Mouse (Mus musculus) heart, adult 2 months (tissue): Measurements from ENCODE around the gene Tmtc2. TPM values are rescaled to one million over a fixed set of nuclear protein-coding genes. Genes with fewer than 3 reads are reported as not detected.

ENCODE experiments used
- DNase-seq, 2 experiments: peaks; one replicate each; pipeline ENCODE4 v3.0.0; 2021
- H3K27ac ChIP-seq: fragments of 200-600 bp; 2 replicates; pipeline ENCODE4 v1.8.1; 2022
- H3K27me3 ChIP-seq: fragments of 200-500 bp; 2 replicates; pipeline ENCODE4 v1.6.1; 2012; ENCODE audit warnings: mild to moderate bottlenecking, low read length, inconsistent platforms, mixed read lengths; ENCODE audit not compliant: control insufficient read depth, insufficient read depth
- H3K36me3 ChIP-seq: fragments of 200-500 bp; 2 replicates; pipeline ENCODE4 v1.6.1; 2012; ENCODE audit warnings: low read length, inconsistent platforms; ENCODE audit not compliant: control insufficient read depth, insufficient read depth
- H3K4me1 ChIP-seq: fragments of 200-500 bp; 2 replicates; pipeline ENCODE4 v1.6.1; 2011; ENCODE audit warnings: low read length; ENCODE audit not compliant: control insufficient read depth, insufficient read depth
- H3K4me3 ChIP-seq: fragments of 200-600 bp; 2 replicates; pipeline ENCODE4 v1.8.1; 2022
- H3K79me2 ChIP-seq: fragments of 200-500 bp; replicated peaks from 2 replicates; pipeline ENCODE4 v1.6.1; 2012; ENCODE audit warnings: mild to moderate bottlenecking, inconsistent platforms, low read length, moderate library complexity, mixed read lengths; ENCODE audit not compliant: control insufficient read depth, insufficient read depth
- H3K9ac ChIP-seq: fragments of 200-500 bp; 2 replicates; pipeline ENCODE4 v1.6.1; 2012; ENCODE audit warnings: low read depth, mild to moderate bottlenecking, control low read depth, inconsistent platforms, low read length, mixed read lengths
- CTCF ChIP-seq: fragments of 200-600 bp; IDR thresholded peaks from 2 replicates; pipeline ENCODE4 v1.8.1; 2022; ENCODE audit warnings: antibody characterized with exemption, mild to moderate bottlenecking, moderate library complexity
- EP300 ChIP-seq: fragments of 200-500 bp; IDR thresholded peaks from 2 replicates; pipeline ENCODE4 v1.6.1; 2011; ENCODE audit warnings: low read depth, low read length, control low read depth; ENCODE audit not compliant: insufficient read depth
- POLR2A ChIP-seq: fragments of 200-500 bp; IDR thresholded peaks from 2 replicates; pipeline ENCODE4 v1.6.1; 2011; ENCODE audit warnings: mild to moderate bottlenecking, low read depth, low read length, control low read depth; ENCODE audit not compliant: insufficient read depth
- WGBS: fragments of 180-500 bp; shearing (Covaris S2); methylation state at CpG from one replicate; pipeline ENCODE4 v1.1.7; 2018; 5-methylcytosine and 5-hydroxymethylcytosine counted together
- intact Hi-C: fragments of 180-260 bp; cut with DNase I; formaldehyde crosslinking; loops from one replicate; pipeline ENCODE4 v1.15.1; 2025
- polyA plus RNA-seq: library from polyadenylated mRNA; depleted of rRNA; stranded (reverse); fragments of >200 nt; gene quantifications from 2 replicates; pipeline ENCODE4 v1.2.3, GENCODE M21; 2012
- total RNA-seq, 2 experiments: library from RNA; stranded (reverse); gene quantifications; 2 replicates each; pipeline ENCODE4 v1.2.3; 2021

Tmtc2 gene
- total and polyA plus RNA-seq, 3 experiments, result 2.6 to 4.4 (median 4.4) TPM

DNA sequence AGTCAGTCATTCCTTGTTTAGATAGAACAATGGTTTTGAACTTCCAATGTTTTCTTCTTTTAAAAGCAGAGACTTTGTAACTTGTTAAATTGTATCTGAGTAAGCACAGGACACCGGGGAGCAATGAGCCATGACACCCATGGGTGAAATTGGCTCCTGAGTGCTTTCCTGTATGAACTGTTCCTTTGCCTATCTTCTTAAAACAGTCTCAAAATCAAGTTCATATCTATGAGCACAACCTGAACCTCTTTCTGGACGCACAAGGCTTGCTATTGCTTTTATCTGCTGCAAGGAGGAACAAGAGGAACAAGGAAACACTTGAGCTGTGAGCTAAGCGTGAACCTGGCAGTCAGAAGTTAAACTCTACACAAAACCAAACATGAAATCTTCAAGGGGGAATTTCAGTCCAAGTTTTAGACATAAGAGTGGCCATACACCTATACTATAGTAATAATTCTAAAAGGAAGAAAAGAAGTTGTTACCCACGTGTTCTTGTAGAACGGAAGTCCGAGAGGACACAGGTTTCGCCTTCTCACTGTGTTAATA, 60.4 kb downstream of the Tmtc2 start:
- 82% methylated on average over 7 of the region's 7 CpGs for WGBS
- TF ChIP-seq EP300 (no peak), CTCF (no peak), POLR2A (no peak)
- H3K4me3 ChIP-seq, result no peak overlapping the region
- DNase-seq, result no peak
- H3K27ac ChIP-seq, result no peak overlapping the region
- intact Hi-C loops, result no loop called here
- no peaks in the 10 kb centered on the region for H3K27me3 ChIP-seq
- H3K4me1 ChIP-seq, result no peaks in the 10 kb centered on the region
- H3K9ac ChIP-seq, result no peak overlapping the region
- H3K36me3 ChIP-seq, result no peaks in the 10 kb centered on the region
- no peaks in the 10 kb centered on the region for H3K79me2 ChIP-seq

DNA sequence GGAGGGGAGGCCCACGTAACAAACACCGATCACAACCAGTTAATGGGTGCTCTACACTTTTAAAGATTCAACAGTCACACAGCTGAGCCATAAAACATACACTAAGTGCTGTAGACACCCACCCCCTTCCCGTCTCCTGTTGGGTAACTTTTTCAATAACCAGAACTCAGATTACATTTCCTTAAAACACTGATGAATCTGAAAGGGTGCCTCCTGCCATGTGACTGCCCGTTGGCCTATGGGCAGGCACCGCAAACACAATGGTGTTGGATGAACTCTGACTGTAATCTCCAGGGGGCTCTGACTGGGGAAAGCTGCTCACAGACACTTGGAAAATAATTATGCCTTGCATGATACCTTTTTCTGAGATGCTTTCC, 64.4 kb downstream of the Tmtc2 start:
- H3K4me3 ChIP-seq, result no peak overlapping the region
- TF ChIP-seq EP300 (no peak), POLR2A (no peak), CTCF (no peak)
- no peak for DNase-seq
- H3K27me3 ChIP-seq, result no peaks in the 10 kb centered on the region
- WGBS, result 49% methylated on average over 5 of the region's 5 CpGs
- no peaks in the 10 kb centered on the region for H3K79me2 ChIP-seq
- no peak overlapping the region for H3K9ac ChIP-seq
- H3K27ac ChIP-seq, result no peak overlapping the region
- H3K36me3 ChIP-seq, result no peaks in the 10 kb centered on the region
- H3K4me1 ChIP-seq, result no peaks in the 10 kb centered on the region
- intact Hi-C loops, result no loop called here

DNA sequence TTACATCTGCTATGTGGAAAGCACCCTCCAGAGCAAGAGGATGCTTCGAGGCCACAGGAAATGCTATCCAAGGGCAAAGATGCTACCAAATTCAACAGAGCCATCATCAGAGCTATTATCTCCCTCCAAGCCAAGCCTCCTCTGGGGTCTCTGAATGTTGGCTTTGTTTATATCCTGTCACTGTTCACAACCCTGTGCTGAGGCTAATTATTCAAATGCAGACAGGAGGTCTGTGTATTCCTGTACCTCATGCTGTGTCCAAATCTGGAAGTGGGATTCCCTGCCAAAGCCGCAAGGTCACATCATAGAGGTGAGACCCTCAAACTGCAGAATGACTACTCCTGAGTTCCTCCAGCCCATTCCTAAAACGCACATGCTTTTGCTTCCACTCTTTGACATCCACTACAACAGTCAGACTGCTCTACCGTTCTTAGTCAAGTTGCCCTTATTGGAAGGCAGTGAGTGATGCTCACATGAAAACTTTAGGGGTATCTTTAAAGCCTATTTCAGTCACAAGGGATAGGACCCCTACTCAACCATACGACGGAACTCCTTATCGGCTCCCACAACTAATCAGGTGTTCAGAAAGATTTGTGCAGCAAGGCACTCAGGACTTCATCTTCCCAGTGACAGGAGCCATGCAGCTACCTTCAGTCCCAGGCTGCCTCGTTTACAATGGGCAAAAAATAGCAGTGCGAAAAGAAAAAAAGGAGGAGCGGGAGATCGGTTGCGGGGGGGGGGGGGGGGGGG, 64.9 kb downstream of the Tmtc2 start:
- Histone ChIP-seq H3K4me1 (no peaks in the 10 kb centered on the region), H3K9ac (no peak overlapping the region), H3K36me3 (no peaks in the 10 kb centered on the region), H3K4me3 (no peak overlapping the region), H3K79me2 (no peaks in the 10 kb centered on the region), H3K27me3 (no peaks in the 10 kb centered on the region), H3K27ac (no peak overlapping the region)
- DNase-seq, result no peak
- 49% methylated on average over 11 of the region's 12 CpGs for WGBS
- TF ChIP-seq CTCF, result no peak
- intact Hi-C loops, result no loop called here

DNA sequence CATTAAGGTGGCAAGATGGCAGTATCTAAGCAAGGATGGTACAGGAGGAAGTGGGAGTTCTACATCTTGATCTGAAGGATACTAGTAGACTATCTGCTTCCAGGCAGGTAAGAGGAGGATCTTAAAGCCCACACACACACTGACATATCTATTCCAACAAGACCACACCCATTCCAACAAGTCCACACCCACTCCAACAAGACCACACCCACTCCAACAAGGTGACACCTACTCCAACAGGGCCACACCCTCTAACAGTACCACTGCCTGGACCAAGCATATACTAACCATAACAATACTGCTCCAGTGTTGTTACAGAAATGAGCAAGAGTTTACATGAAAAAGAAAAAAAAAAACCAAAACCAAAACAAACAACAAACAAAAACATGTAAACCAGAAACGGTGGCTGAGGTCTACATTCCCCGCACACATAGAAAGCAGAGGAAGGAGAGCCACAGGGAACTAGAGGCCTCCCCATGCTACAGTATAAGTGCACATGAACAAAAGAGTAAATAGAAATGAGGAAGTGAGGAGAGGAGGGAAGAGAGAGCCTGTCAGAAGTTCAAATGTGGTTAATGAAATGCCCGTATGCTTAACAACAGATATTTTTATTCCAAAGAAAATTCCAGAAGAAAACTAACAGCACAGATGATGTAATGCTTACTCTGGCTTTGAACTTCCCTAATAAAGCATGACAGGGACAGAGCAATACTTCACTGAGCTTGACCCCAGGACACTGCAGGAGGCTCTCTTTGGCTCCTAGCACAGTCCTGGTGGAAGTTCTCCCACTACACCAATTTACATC, 66.1 kb downstream of the Tmtc2 start:
- Histone ChIP-seq H3K27ac (no peak overlapping the region), H3K79me2 (no peaks in the 10 kb centered on the region), H3K9ac (no peak overlapping the region), H3K36me3 (no peaks in the 10 kb centered on the region), H3K27me3 (no peaks in the 10 kb centered on the region), H3K4me3 (no peak overlapping the region), H3K4me1 (no peaks in the 10 kb centered on the region)
- no peak for DNase-seq
- 68% methylated on average over 3 of the region's 3 CpGs for WGBS
- TF ChIP-seq POLR2A, result no peak
- no peak for TF ChIP-seq EP300
- TF ChIP-seq CTCF, result no peak
- intact Hi-C loops, result no loop called here

DNA sequence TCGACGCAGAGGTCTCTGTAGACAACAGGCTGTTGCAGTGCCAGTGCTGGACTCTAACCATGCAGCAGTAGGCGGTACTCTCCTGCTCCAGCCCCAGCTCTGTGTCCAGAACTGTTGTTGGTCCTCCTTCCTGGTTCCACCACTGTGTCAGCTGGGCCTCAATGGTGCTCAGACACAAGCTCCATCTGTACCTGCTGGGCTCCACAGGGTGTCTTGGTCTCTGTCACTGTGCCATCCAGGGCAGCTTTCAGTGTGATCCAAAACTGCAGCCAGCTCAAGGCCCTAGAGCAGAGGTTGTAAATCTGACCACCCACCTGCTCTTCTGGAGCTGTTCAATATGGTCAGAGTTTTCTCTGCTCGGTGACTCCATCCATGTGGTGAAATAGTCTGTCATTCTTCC, 68.2 kb downstream of the Tmtc2 start:
- 90% methylated on average over 4 of the region's 4 CpGs for WGBS
- Histone ChIP-seq H3K27me3 (no peaks in the 10 kb centered on the region), H3K9ac (no peak overlapping the region), H3K4me3 (no peak overlapping the region), H3K4me1 (no peaks in the 10 kb centered on the region), H3K27ac (no peak overlapping the region), H3K79me2 (no peaks in the 10 kb centered on the region), H3K36me3 (no peaks in the 10 kb centered on the region)
- no peak for TF ChIP-seq EP300
- no peak for DNase-seq
- intact Hi-C loops, result no loop called here

DNA sequence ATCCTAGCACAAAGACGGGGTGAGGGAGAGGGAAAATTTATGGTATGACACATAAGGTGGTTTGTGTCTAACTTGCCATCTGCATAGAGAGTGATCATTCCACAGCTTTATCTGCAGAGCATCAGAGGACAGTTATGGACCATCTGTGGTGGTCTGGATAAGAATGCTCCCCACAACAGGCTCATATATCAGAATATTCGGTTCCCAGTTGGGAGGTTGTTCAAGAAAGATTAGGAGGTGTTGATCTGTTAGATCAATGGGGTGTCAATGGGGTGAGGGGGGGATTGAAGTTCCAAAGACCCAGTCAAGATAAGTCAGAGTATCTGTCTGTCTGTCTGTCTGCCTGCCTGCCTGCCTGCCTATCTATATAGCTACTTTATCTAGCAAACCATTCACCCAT, 69.8 kb downstream of the Tmtc2 start:
- DNase-seq, result no peak
- H3K27me3 ChIP-seq, result no peaks in the 10 kb centered on the region
- intact Hi-C loops, result loop anchor here (5.0 kb wide), 1 partner anchor 127 kb away; no protein-coding TSS in a partner anchor
- no peak overlapping the region for H3K9ac ChIP-seq
- H3K79me2 ChIP-seq, result no peaks in the 10 kb centered on the region
- H3K4me1 ChIP-seq, result peaks cover 5% of the 10 kb centered on the region
- TF ChIP-seq EP300 (no peak), POLR2A (no peak), CTCF (no peak)
- no peak overlapping the region for H3K4me3 ChIP-seq
- 67% methylated on average over 2 of the region's 2 CpGs for WGBS
- peaks cover 7% of the 10 kb centered on the region; the same call in 1 of the 2 replicates for H3K36me3 ChIP-seq
- H3K27ac ChIP-seq, result no peak overlapping the region
